Mouse (Mus musculus): Measurements from ENCODE around the gene Hsd3b7.

DNA sequence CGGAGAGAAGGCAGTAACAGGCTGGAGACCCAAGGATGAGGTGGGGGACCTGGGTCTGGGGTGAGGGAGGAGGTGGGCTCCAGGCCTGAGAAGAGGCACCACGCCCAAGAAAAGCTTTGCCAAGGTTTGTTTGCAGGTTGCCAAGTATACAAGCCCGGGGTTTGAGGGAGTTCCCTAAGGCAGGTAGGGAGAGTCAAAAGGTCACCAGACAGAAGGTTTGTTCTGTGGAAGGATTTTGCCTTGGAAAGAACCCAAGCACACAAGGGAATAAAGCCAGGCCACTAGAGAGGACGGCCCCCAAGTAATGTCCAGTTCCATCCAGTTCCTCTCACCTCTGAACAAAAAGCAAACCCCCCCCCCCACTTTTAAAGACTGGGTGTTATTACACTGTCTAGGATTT lies 10.8 kb downstream of the Hsd3b7 start:
- no peak for TF ChIP-seq POLR2A (IDR thresholded peaks at IDR 0.05; ENCODE audit: extremely low read depth, insufficient read depth, low read length)
- no peak for TF ChIP-seq CTCF (IDR thresholded peaks at IDR 0.05; ENCODE audit: extremely low read depth, insufficient read depth, low read length)

Data from cortical plate, adult 2 months (tissue).